In the genomic region with DNA sequence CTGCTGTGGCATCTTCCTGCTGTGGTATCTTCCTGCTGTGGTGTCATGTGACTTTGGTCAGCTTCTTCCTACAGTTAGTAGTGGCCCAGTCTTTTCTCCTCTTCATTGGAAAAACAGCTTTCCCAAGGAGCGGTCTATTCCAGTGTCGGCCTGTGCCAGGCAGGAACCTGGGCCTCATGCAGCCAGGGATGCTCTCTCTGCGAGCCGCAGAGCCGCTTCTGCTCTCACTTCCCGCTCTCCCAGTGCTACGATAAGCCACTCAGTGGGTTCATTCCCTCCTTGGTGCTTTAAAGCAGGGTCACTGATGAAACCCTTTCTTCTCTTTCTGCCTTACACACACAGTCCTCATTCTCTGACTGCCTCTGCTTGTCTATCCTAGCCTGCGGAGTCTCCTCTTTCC, we compare ENCODE assay signal across 10 mouse cellular contexts. TPM values are rescaled to one million over a fixed set of nuclear protein-coding genes. Genes with fewer than 3 reads are reported as not detected.
DNase-seq lines count a peak whose midpoint lies in the region; ATAC-seq and TF ChIP-seq lines count a peak whose summit lies in the region.
"Had no signal": no experiment of that assay in that cellular context is flagged by ENCODE, and none has a peak within 500 bp of the region (broad histone marks: within the 10 kb centered on the region; RNA-seq: fewer than 3 reads in every experiment).

No protein-coding gene starts in this region.

- H3K9ac ChIP-seq in forebrain, embryonic 13.5 days: no peak overlapping the region
- H3K9ac ChIP-seq in forebrain, embryonic 16.5 days (replicated peaks; ENCODE audit: low read depth, low read length): no peak overlapping the region
- no peak overlapping the region for H3K9ac ChIP-seq in lung, embryonic 15.5 days
- H3K9ac ChIP-seq in limb, embryonic 14.5 days (ENCODE audit: low read depth, low read length, severe bottlenecking): peak overlapping the region; percentile 36; the same call in 1 of the 2 replicates
- 0 out of 2 replicates have a peak overlapping the region, but pooled peaks have one; percentile 54 for H3K9ac ChIP-seq in stomach, embryonic 16.5 days (ENCODE audit: low read length)

- H3K36me3 ChIP-seq in forebrain, embryonic 13.5 days (ENCODE audit: poor library complexity, severe bottlenecking): no peaks in the 10 kb centered on the region
- no peaks in the 10 kb centered on the region for H3K36me3 ChIP-seq in forebrain, embryonic 16.5 days (ENCODE audit: control insufficient read depth, insufficient read depth)
- no peaks in the 10 kb centered on the region for H3K36me3 ChIP-seq in lung, embryonic 15.5 days
- no peaks in the 10 kb centered on the region for H3K36me3 ChIP-seq in limb, embryonic 14.5 days (ENCODE audit: control insufficient read depth, insufficient read depth, low read length)
- no peaks in the 10 kb centered on the region for H3K36me3 ChIP-seq in stomach, embryonic 16.5 days (ENCODE audit: control insufficient read depth, insufficient read depth, low read length)

- H3K27me3 ChIP-seq in forebrain, embryonic 13.5 days: no peaks in the 10 kb centered on the region
- no peaks in the 10 kb centered on the region for H3K27me3 ChIP-seq in forebrain, embryonic 16.5 days (replicated peaks; ENCODE audit: control insufficient read depth, insufficient read depth, low read length)
- no peaks in the 10 kb centered on the region for H3K27me3 ChIP-seq in lung, embryonic 15.5 days
- H3K27me3 ChIP-seq in limb, embryonic 14.5 days (ENCODE audit: control insufficient read depth, insufficient read depth, low read length): no peaks in the 10 kb centered on the region
- no peaks in the 10 kb centered on the region for H3K27me3 ChIP-seq in stomach, embryonic 16.5 days (ENCODE audit: control insufficient read depth, insufficient read depth, low read length)

- no peaks in the 10 kb centered on the region for H3K9me3 ChIP-seq in forebrain, embryonic 13.5 days (replicated peaks)
- H3K9me3 ChIP-seq in forebrain, embryonic 16.5 days (ENCODE audit: control insufficient read depth, low read length): no peaks in the 10 kb centered on the region
- H3K9me3 ChIP-seq in lung, embryonic 15.5 days: no peaks in the 10 kb centered on the region
- no peaks in the 10 kb centered on the region for H3K9me3 ChIP-seq in limb, embryonic 14.5 days (ENCODE audit: control insufficient read depth, low read length)
- H3K9me3 ChIP-seq in stomach, embryonic 16.5 days (replicated peaks; ENCODE audit: control insufficient read depth, low read length): no peaks in the 10 kb centered on the region

- DNase-seq in lung, postnatal 36 days: no peak
- no peak for DNase-seq in limb, embryonic 14.5 days (ENCODE audit: low spot score)
- DNase-seq in urinary bladder, postnatal 36 days (ENCODE audit: low spot score in 2 of 2): no peak
- no peak for DNase-seq in testis, postnatal 10 days (ENCODE audit: low spot score)
- DNase-seq: adrenal gland, adult 8-10 months; heart, postnatal 4 days had no signal

- H3K4me3 ChIP-seq in forebrain, embryonic 13.5 days: no peak overlapping the region
- no peak overlapping the region for H3K4me3 ChIP-seq in forebrain, embryonic 16.5 days (replicated peaks; ENCODE audit: low read length)
- no peak overlapping the region for H3K4me3 ChIP-seq in lung, embryonic 15.5 days
- no peak overlapping the region for H3K4me3 ChIP-seq in limb, embryonic 14.5 days (replicated peaks; ENCODE audit: low read length)
- H3K4me3 ChIP-seq in stomach, embryonic 16.5 days (replicated peaks; ENCODE audit: low read length): no peak overlapping the region

- peaks cover 28% of the 10 kb centered on the region for H3K4me1 ChIP-seq in forebrain, embryonic 13.5 days
- H3K4me1 ChIP-seq in forebrain, embryonic 16.5 days (replicated peaks; ENCODE audit: control insufficient read depth, insufficient read depth, low read length): peaks cover 16% of the 10 kb centered on the region
- H3K4me1 ChIP-seq in lung, embryonic 15.5 days: peaks cover 25% of the 10 kb centered on the region
- H3K4me1 ChIP-seq in limb, embryonic 14.5 days (ENCODE audit: control insufficient read depth, insufficient read depth, low read length): peaks cover 31% of the 10 kb centered on the region
- H3K4me1 ChIP-seq in stomach, embryonic 16.5 days (ENCODE audit: control insufficient read depth, insufficient read depth, low read length): peaks cover 27% of the 10 kb centered on the region

- H3K4me2 ChIP-seq in forebrain, embryonic 13.5 days: no peak overlapping the region
- no peak overlapping the region for H3K4me2 ChIP-seq in forebrain, embryonic 16.5 days (ENCODE audit: low read length)
- peak overlapping the region; percentile 36 for H3K4me2 ChIP-seq in lung, embryonic 15.5 days
- peak overlapping the region; percentile 23; the same call in 1 of the 2 replicates for H3K4me2 ChIP-seq in limb, embryonic 14.5 days (replicated peaks; ENCODE audit: low read depth, low read length, severe bottlenecking)
- H3K4me2 ChIP-seq in stomach, embryonic 16.5 days (ENCODE audit: low read depth, low read length): 0 out of 2 replicates have a peak overlapping the region, but pooled peaks have one; percentile 29

- H3K27ac ChIP-seq in forebrain, embryonic 13.5 days: peak overlapping the region; percentile 41
- H3K27ac ChIP-seq in forebrain, embryonic 16.5 days (ENCODE audit: low read length): no peak overlapping the region
- peak overlapping the region; percentile 38; the same call in 1 of the 2 replicates for H3K27ac ChIP-seq in lung, embryonic 15.5 days
- no peak overlapping the region for H3K27ac ChIP-seq in limb, embryonic 14.5 days (replicated peaks; ENCODE audit: low read depth, low read length)
- no peak overlapping the region for H3K27ac ChIP-seq in stomach, embryonic 16.5 days (ENCODE audit: low read length)

- WGBS in forebrain, embryonic 13.5 days: 76% methylated on average over 8 of the region's 8 CpGs
- WGBS in forebrain, embryonic 16.5 days: 66% methylated on average over 8 of the region's 8 CpGs
- WGBS in lung, embryonic 15.5 days: 40% methylated on average over 8 of the region's 8 CpGs
- WGBS in limb, embryonic 14.5 days: 49% methylated on average over 8 of the region's 8 CpGs
- WGBS in stomach, embryonic 16.5 days: 52% methylated on average over 8 of the region's 8 CpGs

- no peak for ATAC-seq in forebrain, embryonic 13.5 days
- no peak for ATAC-seq in forebrain, embryonic 16.5 days
- no peak for ATAC-seq in lung, embryonic 15.5 days (ENCODE audit: borderline replicate concordance, extremely low read depth, low FRiP score, low TSS enrichment)
- ATAC-seq in limb, embryonic 14.5 days (ENCODE audit: low FRiP score, low read depth): no peak
- ATAC-seq in stomach, embryonic 16.5 days (ENCODE audit: insufficient read depth, low FRiP score): no peak

- no peak for TF ChIP-seq POLR2A in limb, embryonic 14.5 days (IDR thresholded peaks at IDR 0.05; ENCODE audit: borderline replicate concordance, extremely low read depth, insufficient read depth, insufficient read length)

RNA-seq across cellular contexts. Expression of gene Dip2b, which starts 53.4 kb away (rescaled TPM):
- 18.8 and 20.3 TPM in 2 replicates for polyA plus RNA-seq in forebrain, embryonic 13.5 days (2015; fragmentation: Nextera tagmentation; extraction: Ambion mirVana)
- 19.2 and 21.1 TPM in 2 replicates for polyA plus RNA-seq in forebrain, embryonic 16.5 days (2015; fragmentation: Nextera tagmentation; extraction: Ambion mirVana)
- polyA plus RNA-seq in lung, embryonic 15.5 days (2015; fragmentation: Nextera tagmentation; extraction: Ambion mirVana): 9.1 and 10.5 TPM in 2 replicates
- 13.0 and 14.2 TPM in 2 replicates for polyA plus RNA-seq in limb, embryonic 14.5 days (2012; rRNA removed)
- 15.0 and 16.5 TPM in 2 replicates for polyA plus RNA-seq in limb, embryonic 14.5 days (2014; fragmentation: Nextera tagmentation; extraction: Ambion mirVana)
- 9.7 and 10.4 TPM in 2 replicates for polyA plus RNA-seq in stomach, embryonic 16.5 days (2015; fragmentation: Nextera tagmentation; extraction: Ambion mirVana)

Comparison
In these comparisons a context has a peak if more than half of its experiments do, and no peak if none do; other contexts are left out.
1. H3K27ac ChIP-seq: peak in forebrain, embryonic 13.5 days (single experiment) and lung, embryonic 15.5 days (single experiment); none in forebrain, embryonic 16.5 days (single experiment), limb, embryonic 14.5 days (single experiment) and stomach, embryonic 16.5 days (single experiment).
2. H3K4me2 ChIP-seq: peak in lung, embryonic 15.5 days (single experiment), limb, embryonic 14.5 days (single experiment) and stomach, embryonic 16.5 days (single experiment); none in forebrain, embryonic 13.5 days (single experiment) and forebrain, embryonic 16.5 days (single experiment).
3. H3K9ac ChIP-seq: peak in limb, embryonic 14.5 days (single experiment) and stomach, embryonic 16.5 days (single experiment); none in forebrain, embryonic 13.5 days (single experiment), forebrain, embryonic 16.5 days (single experiment) and lung, embryonic 15.5 days (single experiment).